Mouse (Mus musculus) WW6 (cell line): ENCODE measurements around the gene Tmem144.

ENCODE experiments used
- DNase-seq: peaks from one replicate; pipeline ENCODE4 v3.0.0-alpha.2; 2013; ENCODE audit warnings: low read depth, low spot score

The Tmem144 gene

DNA sequence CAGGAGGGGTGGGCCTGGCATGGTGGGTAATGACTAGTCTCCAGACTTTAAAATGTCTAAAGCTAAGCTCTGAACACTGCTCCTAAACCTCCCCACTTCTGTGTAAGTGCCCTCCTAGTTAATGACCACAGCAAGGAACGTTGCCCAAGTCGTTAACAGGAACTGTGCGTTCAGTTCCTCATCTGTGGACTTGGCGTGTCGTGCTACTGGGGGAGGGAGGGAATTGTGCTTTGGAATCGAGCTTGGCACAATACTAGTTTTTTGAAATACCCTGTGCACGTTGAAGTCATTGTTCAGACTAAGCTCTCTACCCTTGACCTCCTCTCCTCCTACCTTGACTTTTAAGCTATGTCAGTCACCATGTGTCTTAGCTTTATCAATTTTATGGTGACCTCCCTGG, 12.3 kb upstream of the Tmem144 start:
- no peak for DNase-seq

DNA sequence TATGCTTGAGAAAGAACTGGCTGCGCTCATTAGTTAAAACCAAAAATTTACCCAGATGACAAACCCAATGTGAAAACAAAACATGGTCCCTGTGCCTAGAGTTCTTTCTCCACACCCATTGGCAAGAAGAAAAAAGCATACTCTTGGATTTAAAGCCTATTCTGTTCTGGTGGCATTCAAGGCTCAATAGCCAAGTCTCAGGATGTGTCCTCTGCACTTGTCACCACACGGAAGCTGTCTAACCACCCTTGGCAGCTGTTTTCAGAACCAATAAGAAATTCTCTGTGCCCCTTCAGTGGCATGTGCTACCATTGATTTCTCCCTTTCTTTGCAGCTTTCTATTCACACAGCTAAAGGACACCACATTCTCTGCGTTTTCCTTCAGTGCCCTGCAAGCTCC, 5.6 kb upstream of the Tmem144 start:
- DNase-seq = no peak

DNA sequence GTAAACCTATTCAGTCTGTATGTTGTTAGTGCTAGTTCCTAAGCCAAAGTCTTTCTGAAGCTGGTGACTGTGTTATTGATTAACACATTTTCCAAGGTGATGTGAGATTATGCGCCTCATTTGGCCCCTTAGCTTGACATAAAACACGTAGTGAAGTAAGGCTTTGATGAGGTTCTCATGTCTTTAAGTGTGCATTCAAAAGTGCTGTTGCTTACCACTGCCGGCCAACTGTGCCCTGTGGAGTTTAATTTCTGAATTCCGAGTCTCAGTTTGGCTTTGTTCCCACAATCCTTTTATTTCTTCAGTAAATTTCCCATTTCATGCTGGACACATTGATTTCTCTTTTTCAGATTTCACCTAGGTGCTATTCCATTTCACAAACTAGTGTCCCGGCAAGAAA, 5.2 kb upstream of the Tmem144 start:
- DNase-seq = no peak

DNA sequence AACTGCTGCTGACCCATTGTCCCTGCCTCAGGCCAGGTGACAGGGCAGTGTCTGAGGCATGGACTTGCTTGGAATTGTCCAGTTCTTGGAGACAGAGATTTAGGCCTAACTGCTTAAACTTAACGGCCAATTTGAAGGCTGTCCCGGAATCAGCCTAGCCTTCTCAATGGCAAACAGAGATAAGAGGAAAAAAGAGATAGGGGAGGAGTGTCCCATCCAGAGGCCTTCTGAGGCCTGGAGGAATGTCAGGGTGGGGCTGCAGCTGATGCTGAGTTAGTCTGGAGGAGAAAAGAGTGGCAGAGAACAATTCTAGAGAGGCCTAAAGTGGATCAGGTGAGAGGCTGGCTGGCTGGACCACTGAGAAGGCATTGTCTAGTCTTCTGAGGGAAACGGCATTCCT, 465 bp downstream of the Tmem144 start:
- no peak for DNase-seq

DNA sequence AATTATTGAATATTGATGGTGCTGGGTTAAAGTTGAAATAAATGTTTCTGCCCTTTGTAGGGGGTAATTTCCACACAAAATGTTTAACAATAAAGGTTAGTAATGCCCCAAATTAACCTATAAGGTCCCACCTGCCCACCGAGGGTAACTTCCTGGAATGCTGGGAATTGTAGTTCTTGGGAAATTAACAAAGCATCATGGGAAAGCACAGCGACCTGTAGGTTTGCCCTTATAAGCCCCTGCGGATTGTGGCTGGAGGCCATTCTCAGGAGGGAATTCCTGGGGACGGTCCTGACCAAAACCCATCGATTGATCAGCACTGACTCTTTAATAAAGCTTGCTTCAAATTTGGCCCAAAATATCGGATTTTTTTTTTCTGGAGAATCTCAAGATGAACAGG, 1.9 kb downstream of the Tmem144 start:
- DNase-seq = no peak

DNA sequence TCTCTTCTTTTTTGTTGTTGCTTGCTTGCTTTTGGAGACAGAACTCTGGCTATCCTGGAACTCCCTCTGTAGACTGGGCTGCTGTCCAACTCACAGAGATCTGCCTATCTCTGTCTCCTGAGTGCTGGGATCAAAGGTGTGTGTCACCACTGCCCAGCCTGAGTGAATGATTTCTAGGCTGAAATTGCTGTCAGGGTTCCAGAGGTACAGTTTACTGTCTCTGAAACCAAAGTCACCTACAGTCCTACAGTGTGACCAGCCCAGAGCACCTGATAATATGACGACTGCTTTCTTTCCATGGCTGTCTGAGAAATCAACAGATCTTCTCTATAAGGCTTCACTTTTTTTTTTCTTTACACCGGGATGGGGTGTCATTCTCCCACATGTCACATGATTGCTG, 3.0 kb downstream of the Tmem144 start:
- no peak for DNase-seq

DNA sequence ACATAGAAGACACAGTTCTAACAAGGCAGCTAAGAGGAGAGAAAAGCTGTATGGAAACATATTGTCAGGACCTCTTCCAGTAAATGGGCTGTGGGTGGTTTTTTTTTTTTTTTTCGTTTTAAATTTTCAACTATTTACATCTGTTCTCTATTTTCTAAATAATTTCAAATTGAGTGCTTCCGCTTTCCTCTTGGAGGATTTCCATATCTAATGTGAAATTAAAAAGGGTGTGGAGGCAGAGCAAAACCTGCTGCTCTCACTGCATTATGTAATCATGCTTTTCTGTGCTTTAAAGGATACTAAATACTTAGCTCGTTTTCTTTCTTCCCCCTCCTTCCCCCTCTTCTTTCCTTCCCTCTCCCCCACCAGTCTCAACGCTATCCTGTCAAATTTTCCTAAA, 3.7 kb downstream of the Tmem144 start:
- no peak for DNase-seq

DNA sequence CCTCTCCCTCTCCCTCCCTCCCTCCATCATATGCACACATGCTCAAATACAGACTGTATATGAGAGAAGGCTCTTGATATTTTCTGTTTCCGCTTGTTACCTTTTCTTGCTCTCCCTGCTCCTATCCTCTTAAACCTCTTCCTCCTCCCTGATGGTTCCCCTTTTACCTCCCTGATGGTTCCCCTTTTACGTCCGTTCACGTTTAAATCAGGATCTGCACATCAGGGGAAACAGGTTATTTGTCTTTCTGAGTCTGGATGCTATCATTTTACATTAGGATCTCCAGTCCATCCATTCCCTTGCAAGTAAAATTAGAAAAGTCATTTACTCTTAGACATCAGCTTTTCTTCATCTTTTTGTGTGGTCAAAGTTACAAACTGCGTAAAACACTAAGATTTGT, 5.9 kb downstream of the Tmem144 start:
- DNase-seq = no peak

DNA sequence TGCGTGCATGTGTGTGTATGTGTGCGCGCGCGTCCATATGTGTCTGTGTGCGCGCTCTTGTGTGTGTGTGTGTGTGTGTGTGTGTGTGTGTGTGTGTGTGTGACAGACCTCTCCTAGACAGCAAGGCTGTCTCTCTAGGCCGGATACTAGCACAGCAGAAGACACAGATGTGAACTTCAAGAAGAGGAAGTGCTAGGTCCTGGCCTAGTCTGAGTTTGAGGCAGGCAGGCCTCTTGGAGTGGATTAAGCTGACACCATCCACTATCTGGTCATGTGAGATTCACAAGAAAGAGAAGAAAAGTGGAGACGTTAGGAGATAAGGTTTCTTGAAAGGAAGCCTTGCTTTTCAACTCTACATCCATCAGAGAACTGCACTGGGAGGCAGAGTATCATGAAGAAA, 8.6 kb downstream of the Tmem144 start:
- no peak for DNase-seq

DNA sequence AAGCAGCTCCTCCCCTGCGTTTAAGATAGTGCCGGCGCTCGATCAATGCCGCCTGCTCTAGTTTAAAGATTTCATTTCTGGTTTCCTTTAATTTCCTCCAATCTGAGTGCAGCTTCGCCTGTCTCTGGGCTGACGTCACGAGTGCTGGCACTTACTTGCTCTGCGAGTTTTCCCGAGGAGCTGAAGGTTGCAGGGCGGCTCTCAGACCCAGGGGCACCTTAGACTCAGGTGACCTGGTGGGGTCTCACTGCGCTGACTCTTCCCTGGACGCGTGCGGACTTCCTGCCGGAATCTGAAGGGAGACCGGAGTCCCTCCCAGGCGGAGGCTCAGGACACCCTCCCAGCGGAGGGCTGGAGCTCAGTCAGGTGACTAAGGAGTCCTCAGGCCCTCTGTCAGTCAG, 10.0 kb downstream of the Tmem144 start:
- DNase-seq = peak; percentile 43

DNA sequence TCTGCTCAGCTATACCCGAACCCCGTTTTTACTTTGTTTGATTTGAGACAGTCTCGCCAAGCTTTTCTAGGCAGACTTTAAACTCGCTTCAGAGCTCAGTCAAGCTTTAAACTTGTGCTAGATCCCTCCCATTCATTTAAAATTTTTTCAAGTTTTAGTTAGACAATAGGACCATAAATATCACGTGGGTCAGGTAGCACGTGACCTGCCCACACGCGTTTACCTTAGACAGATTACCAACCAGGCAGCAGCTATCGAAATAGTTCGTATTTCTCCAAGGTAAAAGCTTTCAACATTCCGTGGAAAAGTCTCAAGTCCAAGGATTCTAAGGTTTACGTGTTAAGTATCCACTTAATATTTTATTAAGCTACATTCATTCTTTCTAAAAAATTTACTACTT, 10.4 kb downstream of the Tmem144 start:
- peak; percentile 28 for DNase-seq

DNA sequence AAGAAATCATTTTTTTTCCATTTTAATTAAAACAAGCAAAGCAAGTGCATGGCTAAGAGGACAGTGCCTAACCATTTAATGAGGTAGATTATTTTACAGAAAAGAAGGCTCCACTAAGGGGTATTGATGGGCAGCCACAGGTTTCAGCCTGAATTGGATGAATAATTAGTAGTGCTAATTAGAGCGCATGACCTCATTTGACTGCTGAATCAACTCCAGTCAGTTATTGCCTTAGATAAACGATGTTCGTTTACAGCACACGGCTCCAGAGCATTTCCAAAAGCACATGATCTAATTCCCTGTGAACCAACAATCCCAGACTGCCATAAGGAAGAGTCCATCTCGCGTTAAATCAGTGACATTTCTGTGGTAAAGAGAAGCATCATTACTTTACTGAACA, 11.1 kb downstream of the Tmem144 start:
- no peak for DNase-seq

DNA sequence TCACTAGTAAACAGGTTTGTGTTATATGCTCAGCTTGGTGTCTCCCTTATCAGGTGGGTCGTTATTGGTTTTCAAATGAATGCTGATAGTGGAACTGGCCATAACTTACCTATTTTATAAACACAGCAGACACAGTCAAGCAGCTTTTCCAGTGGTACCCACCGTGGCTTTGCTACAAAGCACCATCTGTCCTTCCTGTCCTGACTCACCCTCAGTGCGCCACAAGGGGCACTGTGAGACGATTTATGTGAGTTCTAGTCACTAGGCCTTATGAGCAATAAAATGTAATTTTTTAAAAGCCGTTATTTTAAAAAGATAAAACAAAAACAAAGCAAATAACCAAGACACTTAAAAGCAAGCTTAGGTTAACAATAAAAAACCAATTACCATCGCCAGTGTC, 13.8 kb downstream of the Tmem144 start:
- no peak for DNase-seq

DNA sequence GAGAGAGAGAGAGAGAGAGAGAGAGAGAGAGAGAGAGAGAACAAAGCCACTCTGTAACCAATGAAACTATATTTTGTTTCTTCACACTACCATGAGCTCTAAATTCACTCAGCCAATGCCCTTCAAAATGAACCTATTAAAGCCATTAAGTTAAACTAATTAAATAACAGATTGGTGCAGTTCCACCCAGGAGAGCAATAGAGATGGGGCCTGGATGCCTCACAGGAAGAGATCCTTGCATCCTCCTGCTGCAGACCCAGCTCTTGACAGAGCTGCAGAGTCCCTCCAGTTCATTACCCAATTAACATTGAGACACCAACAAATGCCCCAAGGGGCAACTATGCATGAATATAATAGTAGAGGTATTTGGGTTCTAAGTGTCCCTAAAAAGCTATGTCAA, 23.3 kb downstream of the Tmem144 start:
- DNase-seq = no peak

DNA sequence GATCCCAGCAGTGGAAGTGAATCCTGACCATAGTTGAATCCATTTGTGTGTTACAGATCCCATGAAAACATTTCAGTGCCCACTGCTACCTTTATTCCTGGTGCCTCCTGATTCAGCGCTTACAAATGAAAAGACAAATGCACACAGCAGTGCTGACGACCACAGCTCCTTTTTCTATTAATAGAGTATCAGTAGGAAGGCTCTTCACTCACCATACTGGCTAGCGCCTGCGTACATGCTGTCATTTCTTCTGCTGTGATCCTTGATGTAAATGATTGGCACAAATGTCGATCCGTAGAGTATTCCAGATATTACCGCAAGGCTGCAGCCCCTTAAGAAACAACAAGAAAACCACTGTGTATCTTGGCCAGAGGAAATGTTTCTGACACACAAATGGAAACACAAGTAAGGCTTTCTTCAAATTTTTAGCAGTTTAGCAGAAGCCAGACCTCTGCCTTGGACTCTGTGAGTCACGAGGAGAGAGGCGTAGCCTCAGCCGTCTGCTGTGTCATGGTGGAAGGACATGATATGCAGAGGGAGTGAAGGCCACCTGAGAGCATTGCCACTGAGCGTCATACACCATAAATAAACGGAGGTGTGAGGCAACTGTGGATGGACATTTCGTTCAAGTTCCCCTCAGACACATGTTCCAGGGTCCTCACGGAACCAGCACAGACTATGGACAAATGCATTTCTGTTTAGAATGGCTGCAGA, 27.3 kb downstream of the Tmem144 start:
- DNase-seq = no peak

DNA sequence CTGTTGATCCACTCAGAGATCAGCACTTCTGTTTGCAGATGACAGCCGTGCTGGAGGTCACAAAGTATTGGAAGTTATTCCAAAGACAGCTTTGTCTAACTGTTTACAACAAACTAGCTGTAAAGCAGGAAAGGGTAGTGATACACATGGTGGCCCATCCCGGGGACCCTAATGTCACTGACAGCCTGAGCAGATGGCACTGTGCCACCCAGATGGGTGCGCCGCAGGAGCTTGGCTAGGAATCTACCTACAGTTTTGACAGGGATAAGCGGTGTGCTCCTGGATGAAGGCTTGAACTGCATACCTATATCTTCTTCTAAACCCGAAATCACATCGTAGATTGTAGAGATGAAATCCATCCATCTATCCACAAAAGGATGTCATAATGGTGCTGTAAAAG, 29.4 kb downstream of the Tmem144 start:
- DNase-seq = no peak

DNA sequence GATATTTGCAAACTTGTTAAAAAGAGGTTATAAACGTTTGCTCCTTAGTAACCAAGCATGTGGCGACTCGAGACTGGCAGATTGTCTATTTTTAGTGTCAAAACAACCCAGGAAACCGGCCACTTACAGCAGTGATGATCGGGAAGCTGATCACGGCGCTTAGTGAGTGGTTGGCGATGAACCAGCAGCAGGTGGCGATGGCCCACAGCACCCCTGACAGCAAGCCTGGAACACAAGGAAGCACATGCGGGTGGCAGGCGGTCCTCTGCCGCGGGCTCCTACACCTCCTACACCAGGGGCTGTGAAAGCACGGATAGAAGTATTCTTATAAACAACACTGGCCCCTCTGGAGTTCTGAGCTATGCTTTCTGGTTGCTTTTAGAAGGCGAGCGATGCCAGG, 31.4 kb downstream of the Tmem144 start:
- no peak for DNase-seq

DNA sequence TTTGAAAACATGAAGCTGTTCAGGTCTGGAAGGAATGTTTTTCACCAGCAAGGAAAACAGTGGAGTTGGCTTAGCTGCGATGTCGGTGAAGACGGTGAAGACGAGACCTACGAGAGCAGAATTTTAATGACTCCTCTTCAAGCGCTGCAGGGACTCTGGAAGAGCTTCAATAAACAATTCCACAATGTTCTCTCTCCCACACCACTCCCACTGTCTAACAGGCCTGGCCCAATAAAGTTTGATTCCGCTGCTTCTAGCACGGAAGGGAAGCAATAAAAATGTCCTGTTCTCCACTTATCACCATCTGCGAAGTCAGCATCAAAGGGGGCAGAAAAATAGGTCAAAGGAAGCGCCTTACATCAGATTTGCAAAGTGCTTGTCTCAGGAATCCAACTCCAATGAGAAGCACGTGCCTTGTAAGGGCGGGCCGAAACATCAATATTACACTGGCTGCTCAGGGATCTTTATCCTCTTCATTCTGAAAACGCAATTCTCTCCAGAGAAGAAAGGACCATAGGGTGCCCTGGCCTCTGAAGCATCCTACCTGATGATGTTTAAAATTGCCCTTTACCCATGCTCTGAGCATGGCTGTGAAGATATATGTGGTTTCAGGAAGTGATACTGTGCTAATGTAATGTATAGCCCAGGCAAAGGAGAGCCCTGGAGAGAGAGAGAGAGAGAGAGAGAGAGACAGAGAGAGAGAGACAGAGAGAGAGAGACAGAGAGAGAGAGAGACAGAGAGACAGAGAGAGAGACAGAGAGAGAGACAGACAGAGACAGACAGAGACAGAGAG, 34.2 kb downstream of the Tmem144 start:
- no peak for DNase-seq

DNA sequence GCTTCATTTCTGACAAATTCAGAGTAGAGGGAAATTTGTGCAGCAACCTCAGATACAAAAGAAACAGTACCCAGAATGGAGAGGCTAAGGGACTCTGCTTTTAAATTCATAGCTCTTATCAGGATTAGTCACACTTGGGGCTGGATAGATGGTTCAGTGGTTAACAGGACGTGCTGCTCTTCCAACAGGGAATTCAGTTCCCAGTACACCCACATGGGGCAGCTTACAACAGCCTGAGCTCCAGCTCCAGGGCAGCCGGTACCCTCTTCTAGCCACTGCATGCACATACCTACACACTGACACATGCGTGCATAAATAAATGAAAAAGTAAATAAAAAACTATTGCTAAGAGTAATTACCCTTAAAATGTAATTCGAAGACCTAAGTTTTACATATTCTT, 36.3 kb downstream of the Tmem144 start:
- DNase-seq = no peak

DNA sequence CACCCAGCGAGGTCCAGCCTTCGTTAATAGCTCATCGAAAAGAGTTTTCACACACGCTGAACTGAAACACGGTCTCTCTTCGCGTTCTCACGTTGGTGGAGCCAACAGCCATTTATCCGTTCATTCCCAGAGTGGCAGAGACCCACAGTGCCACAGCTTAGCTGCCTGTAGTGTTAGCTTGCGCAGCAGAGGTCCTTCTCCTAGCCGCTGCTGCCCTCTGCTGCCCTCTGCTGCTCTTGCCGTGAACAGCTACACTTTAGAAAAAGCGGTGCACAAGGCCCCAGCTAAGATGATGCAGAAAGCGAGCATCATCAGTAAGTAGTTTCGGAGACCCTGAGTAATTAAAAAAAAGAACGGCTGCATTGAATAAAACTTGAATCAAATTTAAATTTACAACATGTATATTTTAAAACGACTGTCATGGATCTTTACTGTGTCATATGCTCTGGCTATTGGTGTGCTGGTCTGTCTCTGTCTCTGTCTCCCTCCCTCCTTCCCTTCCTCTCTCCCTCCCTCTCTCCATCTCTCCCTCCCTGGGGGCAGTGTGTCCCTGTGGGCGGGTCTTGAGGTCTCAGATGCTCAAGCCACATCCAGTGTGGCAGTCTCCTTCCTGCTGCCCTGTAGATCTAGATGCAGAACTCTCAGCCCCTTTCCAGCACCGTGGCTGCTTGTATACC, 38.6 kb downstream of the Tmem144 start:
- DNase-seq = no peak

DNA sequence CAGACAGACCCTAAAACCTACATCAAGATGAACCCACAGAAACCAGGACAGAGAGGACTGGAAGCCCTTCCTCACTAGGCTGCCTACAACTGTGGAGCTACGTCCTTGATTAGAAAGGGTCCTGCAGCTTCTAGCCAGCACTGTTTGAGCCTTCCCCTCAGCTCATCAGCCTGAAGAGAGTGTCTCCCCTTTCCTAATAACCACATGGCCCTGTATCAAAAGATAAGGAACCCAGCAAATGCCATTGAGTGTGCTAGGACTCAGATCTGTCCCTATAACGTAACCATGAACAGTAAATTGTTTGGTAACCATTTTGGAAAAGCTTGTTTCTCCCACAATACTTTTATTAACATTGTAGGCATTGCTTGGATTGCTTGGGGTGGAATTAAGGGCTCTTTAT, 40.5 kb downstream of the Tmem144 start:
- DNase-seq = no peak

DNA sequence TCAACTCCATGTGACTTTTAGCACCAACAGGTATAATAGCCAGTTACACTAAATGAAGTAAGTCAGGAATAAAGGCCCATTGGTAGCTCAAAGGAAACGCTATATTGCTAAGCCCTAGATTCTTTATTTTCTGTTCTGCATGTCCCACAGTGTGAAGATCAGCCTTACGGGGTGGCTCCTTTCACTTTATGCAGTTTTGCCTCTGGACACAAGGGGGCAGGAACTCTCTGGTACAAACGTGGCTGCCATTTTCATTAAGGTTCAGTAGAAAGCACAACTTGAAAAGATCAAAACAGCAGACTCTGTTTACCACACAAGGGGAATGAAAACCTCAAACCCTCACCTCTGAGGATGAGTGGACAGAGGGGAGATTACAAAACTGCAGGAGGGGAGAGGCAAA, 40.9 kb downstream of the Tmem144 start:
- no peak for DNase-seq

DNA sequence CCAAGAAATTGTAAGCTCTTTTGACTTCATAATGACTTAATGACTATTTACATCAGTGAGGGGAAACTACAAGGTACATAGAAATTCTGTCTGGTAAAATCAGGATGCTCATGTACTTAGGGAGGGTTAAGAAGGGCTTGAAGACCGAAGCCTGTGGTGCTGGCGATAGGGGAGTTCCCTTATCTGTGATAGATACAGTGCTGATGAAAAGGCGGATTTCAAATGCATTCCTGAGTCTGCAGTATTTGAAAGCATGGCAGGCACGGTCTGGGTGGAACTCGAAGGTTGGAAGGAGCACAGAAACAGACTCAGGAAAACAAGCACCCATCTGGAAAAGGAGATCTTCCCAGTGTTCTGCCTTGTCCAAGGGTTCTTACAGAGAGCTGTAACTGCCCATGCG, 42.0 kb downstream of the Tmem144 start:
- DNase-seq = no peak
